Mouse (Mus musculus) liver, embryonic 13.5 days (tissue): ENCODE data around the gene Trak2. TPM values are rescaled to one million over a fixed set of nuclear protein-coding genes. Genes with fewer than 3 reads are reported as not detected.
"Not testable (repeated sequence)": the region's sequence is repeated elsewhere in the genome, so short reads cannot be mapped to it uniquely, and the experiment has no call there.

ENCODE experiments used
- ATAC-seq: fragments of 200-750 bp; cut with Nextera tagmentation; 2 replicates; pipeline ENCODE4 v1.8.0; 2017; ENCODE audit warnings: low read depth, mild to moderate bottlenecking, moderate number of reproducible peaks, moderate library complexity
- DNase-seq: peaks from one replicate; pipeline ENCODE4 v3.0.0; 2022
- H3K27ac ChIP-seq: fragments of 300-500 bp; sonication (generic); 2 replicates; pipeline ENCODE4 v1.5.1; 2015; ENCODE audit warnings: moderate library complexity, mild to moderate bottlenecking, inconsistent platforms
- H3K27me3 ChIP-seq: fragments of 300-500 bp; sonication (generic); 2 replicates; pipeline ENCODE4 v1.6.1; 2015; ENCODE audit warnings: mild to moderate bottlenecking, inconsistent platforms
- H3K36me3 ChIP-seq: fragments of 300-500 bp; sonication (generic); 2 replicates; pipeline ENCODE4 v1.6.1; 2015; ENCODE audit warnings: mild to moderate bottlenecking, inconsistent platforms
- H3K4me1 ChIP-seq: fragments of 300-500 bp; sonication (generic); replicated peaks from 2 replicates; pipeline ENCODE4 v1.6.1; 2015; ENCODE audit warnings: inconsistent platforms
- H3K4me2 ChIP-seq: fragments of 300-500 bp; sonication (generic); 2 replicates; pipeline ENCODE4 v1.6.1; 2015; ENCODE audit warnings: inconsistent platforms, mild to moderate bottlenecking, moderate library complexity
- H3K4me3 ChIP-seq: fragments of 300-500 bp; sonication (generic); replicated peaks from 2 replicates; pipeline ENCODE4 v1.5.1; 2015; ENCODE audit warnings: mild to moderate bottlenecking, inconsistent platforms
- H3K9ac ChIP-seq: fragments of 300-500 bp; sonication (generic); 2 replicates; pipeline ENCODE4 v1.6.1; 2015; ENCODE audit warnings: mild to moderate bottlenecking, inconsistent platforms
- H3K9me3 ChIP-seq: fragments of 300-500 bp; sonication (generic); replicated peaks from 2 replicates; pipeline ENCODE4 v1.6.1; 2016; ENCODE audit warnings: inconsistent platforms
- WGBS: fragments of 180-500 bp; shearing (Covaris S2); methylation state at CpG from one replicate; pipeline ENCODE4 v1.1.7; 2015; ENCODE audit not compliant: insufficient replicate concordance; 5-methylcytosine and 5-hydroxymethylcytosine counted together
- polyA plus RNA-seq: library from polyadenylated mRNA; unstranded; fragments of >200 nt; fragmentation: Nextera tagmentation; extraction: Ambion mirVana; gene quantifications from 2 replicates; pipeline ENCODE4 v1.2.1, GENCODE M21; 2015

Trak2 gene
- polyA plus RNA-seq, 1 experiment from 2014 or later: 41.5 TPM

- DNase-seq (no peak), ATAC-seq (no peak)
- Histone ChIP-seq H3K9ac (peak overlapping the region; percentile 54), H3K27me3 (no peaks in the 10 kb centered on the region), H3K27ac (peak overlapping the region; percentile 74), H3K4me3 (peak overlapping the region; percentile 20), H3K4me2 (peak overlapping the region; percentile 52), H3K36me3 (peaks cover 34% of the 10 kb centered on the region), H3K9me3 (no peaks in the 10 kb centered on the region), H3K4me1 (peaks cover 89% of the 10 kb centered on the region)
- 38% methylated on average over 4 of the region's 4 CpGs for WGBS
These were observed 5.7 kb downstream of the Trak2 start for GRCm38 (mm10) chr1:58967534-58967933.

GRCm38 (mm10) chr1:58962865-58963264 is 10.4 kb downstream of the Trak2 start:
- Histone ChIP-seq H3K27ac (peak overlapping the region; percentile 99), H3K4me3 (peak overlapping the region; percentile 38), H3K9ac (peak overlapping the region; percentile 70), H3K27me3 (no peaks in the 10 kb centered on the region), H3K4me2 (peak overlapping the region; percentile 68), H3K4me1 (peaks cover 98% of the 10 kb centered on the region), H3K36me3 (peaks cover 21% of the 10 kb centered on the region), H3K9me3 (no peaks in the 10 kb centered on the region)
- ATAC-seq: peak; percentile 65
- DNase-seq: no peak

GRCm38 (mm10) chr1:58962418-58962817 is 10.8 kb downstream of the Trak2 start:
- peak overlapping the region; percentile 70 for H3K9ac ChIP-seq
- ATAC-seq (peak; percentile 90), DNase-seq (peak; percentile 74)
- peak overlapping the region; percentile 99 for H3K27ac ChIP-seq
- H3K36me3 ChIP-seq: peaks cover 22% of the 10 kb centered on the region
- H3K4me2 ChIP-seq: peak overlapping the region; percentile 68
- peaks cover 97% of the 10 kb centered on the region for H3K4me1 ChIP-seq
- H3K9me3 ChIP-seq: no peaks in the 10 kb centered on the region
- H3K27me3 ChIP-seq: no peaks in the 10 kb centered on the region
- peak overlapping the region; percentile 38 for H3K4me3 ChIP-seq
- WGBS: 15% methylated on average over 5 of the region's 5 CpGs

- DNase-seq (no peak), ATAC-seq (no peak)
- Histone ChIP-seq H3K9ac (peak overlapping the region; percentile 70), H3K27me3 (no peaks in the 10 kb centered on the region), H3K4me1 (peaks cover 95% of the 10 kb centered on the region), H3K36me3 (peaks cover 22% of the 10 kb centered on the region), H3K4me3 (peak overlapping the region; percentile 12; the same call in 1 of the 2 replicates), H3K4me2 (peak overlapping the region; percentile 68), H3K27ac (peak overlapping the region; percentile 99), H3K9me3 (no peaks in the 10 kb centered on the region)
- 65% methylated on average over 12 of the region's 12 CpGs for WGBS
These were observed 11.9 kb downstream of the Trak2 start for GRCm38 (mm10) chr1:58961152-58961893.

GRCm38 (mm10) chr1:58959682-58960081 is 13.5 kb downstream of the Trak2 start:
- WGBS: 63% methylated on average over 2 of the region's 2 CpGs
- H3K36me3 ChIP-seq: peaks cover 18% of the 10 kb centered on the region
- H3K9me3 ChIP-seq: no peaks in the 10 kb centered on the region
- no peak for ATAC-seq
- H3K4me2 ChIP-seq: peak overlapping the region; percentile 68
- no peak overlapping the region for H3K4me3 ChIP-seq
- H3K27me3 ChIP-seq: no peaks in the 10 kb centered on the region
- H3K9ac ChIP-seq: peak overlapping the region; percentile 59
- peaks cover 96% of the 10 kb centered on the region for H3K4me1 ChIP-seq
- H3K27ac ChIP-seq: peak overlapping the region; percentile 99
- DNase-seq: no peak

- 83% methylated on average over 16 of the region's 16 CpGs for WGBS
- not testable (repeated sequence) for H3K9me3 ChIP-seq, ATAC-seq, H3K27me3 ChIP-seq, DNase-seq
- Histone ChIP-seq H3K27ac (peak overlapping the region; percentile 99), H3K4me3 (0 out of 2 replicates have a peak overlapping the region, but pooled peaks have one; percentile 2), H3K36me3 (peaks cover 18% of the 10 kb centered on the region), H3K4me1 (peaks cover 96% of the 10 kb centered on the region), H3K4me2 (peak overlapping the region; percentile 68), H3K9ac (peak overlapping the region; percentile 59)
These were observed 14.3 kb downstream of the Trak2 start for GRCm38 (mm10) chr1:58958789-58959526.

GRCm38 (mm10) chr1:58957931-58958330 is 15.3 kb downstream of the Trak2 start:
- Histone ChIP-seq H3K27ac (peak overlapping the region; percentile 99), H3K4me3 (no peak overlapping the region; the same call in 1 of the 2 replicates), H3K4me2 (peak overlapping the region; percentile 35), H3K9me3 (no peaks in the 10 kb centered on the region), H3K4me1 (peaks cover 95% of the 10 kb centered on the region), H3K27me3 (no peaks in the 10 kb centered on the region), H3K9ac (peak overlapping the region; percentile 64), H3K36me3 (peaks cover 18% of the 10 kb centered on the region)
- 53% methylated on average over 2 of the region's 2 CpGs for WGBS
- no peak for ATAC-seq
- DNase-seq: no peak

GRCm38 (mm10) chr1:58956229-58956628 is 17.0 kb downstream of the Trak2 start:
- no peak for ATAC-seq
- Histone ChIP-seq H3K27ac (peak overlapping the region; percentile 97), H3K9me3 (no peaks in the 10 kb centered on the region), H3K4me1 (peaks cover 95% of the 10 kb centered on the region), H3K27me3 (no peaks in the 10 kb centered on the region), H3K36me3 (peaks cover 29% of the 10 kb centered on the region), H3K9ac (peak overlapping the region; percentile 74), H3K4me2 (peak overlapping the region; percentile 62), H3K4me3 (peak overlapping the region; percentile 55)
- DNase-seq: no peak
- 15% methylated on average over 9 of the region's 9 CpGs for WGBS

- 38% methylated on average over 3 of the region's 3 CpGs for WGBS
- H3K27me3 ChIP-seq: no peaks in the 10 kb centered on the region
- peak overlapping the region; percentile 97 for H3K27ac ChIP-seq
- peak overlapping the region; percentile 62 for H3K4me2 ChIP-seq
- peak overlapping the region; percentile 74 for H3K9ac ChIP-seq
- no peaks in the 10 kb centered on the region for H3K9me3 ChIP-seq
- DNase-seq (peak; percentile 60), ATAC-seq (peak; percentile 46)
- peaks cover 95% of the 10 kb centered on the region for H3K4me1 ChIP-seq
- peak overlapping the region; percentile 55 for H3K4me3 ChIP-seq
- H3K36me3 ChIP-seq: peaks cover 28% of the 10 kb centered on the region
These were observed 17.5 kb downstream of the Trak2 start for GRCm38 (mm10) chr1:58955716-58956115.

GRCm38 (mm10) chr1:58954578-58955410 is 18.4 kb downstream of the Trak2 start:
- DNase-seq: no peak
- H3K27ac ChIP-seq: peak overlapping the region; percentile 97
- H3K4me2 ChIP-seq: peak overlapping the region; percentile 62
- 35% methylated on average over 8 of the region's 8 CpGs for WGBS
- peaks cover 92% of the 10 kb centered on the region for H3K4me1 ChIP-seq
- no peaks in the 10 kb centered on the region for H3K9me3 ChIP-seq
- H3K36me3 ChIP-seq: peaks cover 27% of the 10 kb centered on the region
- no peaks in the 10 kb centered on the region for H3K27me3 ChIP-seq
- H3K9ac ChIP-seq: peak overlapping the region; percentile 74
- ATAC-seq: no peak
- peak overlapping the region; percentile 55 for H3K4me3 ChIP-seq
